Mouse (Mus musculus) large intestine, adult 2 months (tissue): ENCODE data around the gene Ankrd9. TPM values are rescaled to one million over a fixed set of nuclear protein-coding genes. Genes with fewer than 3 reads are reported as not detected.

ENCODE experiments used
- polyA plus RNA-seq: library from polyadenylated mRNA; depleted of rRNA; stranded (reverse); fragments of >200 nt; gene quantifications from 2 replicates; pipeline ENCODE4 v1.2.3, GENCODE M21; 2012; rRNA removed

The Ankrd9 gene
- polyA plus RNA-seq, 1 experiment, result 39.5 TPM

Other genes starting within 250 kb of the Ankrd9 start
- 19.4 and 26.8 TPM in 2 replicates for gene Wdr20, start 241.1 kb downstream of the Ankrd9 start, polyA plus RNA-seq
- 0.64 and 0.81 TPM in 2 replicates for gene Mok, start 138.1 kb downstream of the Ankrd9 start, polyA plus RNA-seq
- 3.3 and 5.7 TPM in 2 replicates for gene Zfp839, start 128.8 kb downstream of the Ankrd9 start, polyA plus RNA-seq
- 25.6 and 26.4 TPM in 2 replicates for gene Cinp, start 89.9 kb downstream of the Ankrd9 start, polyA plus RNA-seq
- 2.3 and 4.3 TPM in 2 replicates for gene Tecpr2, start 89.8 kb downstream of the Ankrd9 start, polyA plus RNA-seq
- gene Rcor1, start 60.3 kb upstream of the Ankrd9 start, polyA plus RNA-seq, result 14.4 and 15.0 TPM in 2 replicates
- 11.5 and 15.3 TPM in 2 replicates for gene Traf3, start 187.3 kb upstream of the Ankrd9 start, polyA plus RNA-seq
- not detected in 2 replicates for gene 4930595D18Rik, start 205.5 kb upstream of the Ankrd9 start, polyA plus RNA-seq